Mouse (Mus musculus) left cerebral cortex, adult 8-10 months (tissue): ENCODE measurements around the gene Usp34. TPM values are rescaled to one million over a fixed set of nuclear protein-coding genes. Genes with fewer than 3 reads are reported as not detected.
"Not testable (repeated sequence)": the region's sequence is repeated elsewhere in the genome, so short reads cannot be mapped to it uniquely, and the experiment has no call there.

ENCODE experiments used
- DNase-seq, 2 experiments: peaks; one replicate each; pipeline ENCODE4 v3.0.0; 2022; ENCODE audit warnings: low spot score in 2 of 2
- total RNA-seq, 4 experiments: library from RNA; stranded (reverse); gene quantifications; 2 replicates each; pipeline ENCODE4 v1.2.4; 2022

Usp34 gene
- 100 to 1,000 TPM in 2 of 4 experiments, 10 to 100 TPM in 2; 78.6 to 110 (median 94.6) TPM for total RNA-seq

- DNase-seq = peak; percentile 23 to 57
These were observed at the start of gene Usp34 for GRCm38 (mm10) chr11:23306764-23307565. TSS of gene Usp34 (plus strand) at chr11:23306895.

- no peak for DNase-seq
These were observed 47.6 kb upstream of the Usp34 start for GRCm38 (mm10) chr11:23259073-23259472.

- no peak for DNase-seq
These were observed 47.2 kb upstream of the Usp34 start for GRCm38 (mm10) chr11:23259481-23259880.

DNA sequence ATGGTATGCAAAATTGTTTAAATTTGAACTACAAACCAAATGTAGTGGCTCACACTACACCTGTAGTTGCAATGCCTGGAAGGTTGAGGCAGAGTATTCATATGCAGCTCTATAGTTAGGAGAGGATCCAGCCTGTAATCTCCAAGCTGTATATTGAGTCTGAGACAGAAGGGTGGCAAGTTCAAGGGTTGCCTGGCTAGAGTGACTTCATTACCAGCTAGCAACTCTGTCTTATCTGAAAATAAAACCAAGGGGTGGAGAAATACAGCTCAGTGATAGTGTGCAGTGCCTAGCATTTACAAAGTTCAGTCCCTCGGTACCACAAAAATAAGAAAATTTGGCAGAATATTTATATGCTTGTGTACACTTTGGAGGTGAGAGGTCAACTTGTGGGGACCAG, 46.5 kb upstream of the Usp34 start:
- DNase-seq = no peak

DNA sequence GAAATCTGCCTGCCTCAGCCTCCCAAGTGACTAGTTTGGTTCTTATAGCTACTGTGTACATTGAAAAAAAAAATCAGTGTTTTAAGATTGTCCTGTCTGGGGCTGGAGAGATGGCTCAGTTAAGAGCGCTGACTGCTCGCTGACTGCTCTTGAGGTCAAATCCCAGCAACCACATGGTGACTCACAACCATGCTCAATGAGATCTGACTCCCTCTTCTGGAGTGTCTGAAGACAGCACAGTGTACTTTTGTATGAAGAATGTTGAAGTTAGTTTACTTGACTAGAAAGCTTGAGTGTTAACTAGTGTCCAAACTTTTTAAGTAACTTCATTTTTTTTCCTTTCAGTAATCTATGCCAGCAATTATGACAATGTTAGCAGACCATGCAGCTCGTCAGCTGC, 45.2 kb upstream of the Usp34 start:
- DNase-seq = no peak

GRCm38 (mm10) chr11:23264949-23265348, 41.7 kb upstream of the Usp34 start:
- no peak for DNase-seq

- no peak for DNase-seq
These were observed 34.6 kb upstream of the Usp34 start for GRCm38 (mm10) chr11:23271770-23272724.

DNA sequence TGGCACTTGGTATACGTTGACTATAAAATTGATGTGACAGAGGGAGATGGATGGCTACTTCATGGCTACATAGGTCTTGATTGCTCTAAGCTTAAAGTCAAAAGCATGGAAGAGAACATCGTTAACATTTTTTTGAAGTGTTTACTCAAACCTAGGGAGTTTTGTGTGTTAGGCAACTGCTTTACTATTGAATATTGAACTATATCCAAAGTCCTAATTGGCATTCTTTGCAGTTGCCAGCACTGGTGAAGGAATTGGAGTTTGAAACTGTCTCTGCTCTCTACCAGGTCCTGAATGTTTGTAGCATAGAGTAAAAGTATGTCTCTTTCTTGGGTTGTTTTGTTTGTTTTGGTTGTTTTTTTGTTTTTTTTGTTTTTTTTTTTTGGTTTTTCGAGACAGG, 30.9 kb upstream of the Usp34 start:
- no peak for DNase-seq

GRCm38 (mm10) chr11:23284469-23284868, 22.2 kb upstream of the Usp34 start:
- DNase-seq = no peak

- not testable (repeated sequence) for DNase-seq
These were observed 17.8 kb upstream of the Usp34 start for GRCm38 (mm10) chr11:23288866-23289265.

- no peak for DNase-seq
These were observed 9.3 kb upstream of the Usp34 start for GRCm38 (mm10) chr11:23297379-23297778.

- no peak for DNase-seq
These were observed 8.4 kb upstream of the Usp34 start for GRCm38 (mm10) chr11:23298301-23298700.

GRCm38 (mm10) chr11:23299910-23300309, 6.8 kb upstream of the Usp34 start:
- no peak for DNase-seq

DNA sequence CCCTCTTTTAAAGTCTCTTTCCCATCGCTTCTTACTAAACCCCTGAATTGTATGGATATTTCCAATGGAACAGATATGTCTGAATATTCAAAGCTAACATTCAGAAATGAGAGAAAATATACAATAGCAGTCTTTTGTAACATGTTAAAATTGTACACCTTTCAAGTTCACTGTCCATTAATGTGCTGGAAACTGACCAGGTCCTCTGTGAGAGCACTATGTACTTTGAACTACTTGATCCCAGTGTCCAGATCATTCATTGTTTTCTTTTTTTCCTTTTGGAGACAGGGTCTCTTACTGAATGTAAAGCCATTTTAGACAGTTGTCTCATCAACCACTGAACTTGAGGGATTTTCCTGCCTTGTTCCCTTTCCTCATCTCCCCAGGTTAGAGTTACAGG, 3.6 kb upstream of the Usp34 start:
- no peak for DNase-seq

DNA sequence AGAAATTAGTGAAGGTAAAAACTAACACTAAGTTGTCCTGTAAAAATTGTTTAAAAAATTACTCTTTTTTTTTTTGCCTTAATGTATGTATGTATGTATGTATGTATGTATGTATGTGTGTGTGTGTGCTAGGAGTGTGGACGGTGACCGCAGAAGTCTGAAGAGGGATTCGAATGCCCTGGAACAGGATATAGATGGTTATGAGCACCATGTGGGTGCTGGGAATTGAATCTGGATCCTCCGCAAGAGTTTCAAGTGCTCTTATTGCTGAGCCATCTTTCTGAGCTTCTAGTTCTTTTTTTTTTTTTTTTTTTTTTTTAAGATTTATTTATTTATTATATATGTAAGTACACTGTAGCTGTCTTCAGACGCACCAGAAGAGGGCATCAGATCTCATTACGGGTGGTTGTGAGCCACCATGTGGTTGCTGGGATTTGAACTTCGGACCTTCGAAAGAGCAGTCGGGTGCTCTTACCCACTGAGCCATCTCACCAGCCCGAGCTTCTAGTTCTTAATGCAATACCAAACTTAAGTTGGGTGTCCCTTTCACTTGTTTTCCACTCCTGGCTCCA, 1.5 kb upstream of the Usp34 start:
- DNase-seq = not testable (repeated sequence)

GRCm38 (mm10) chr11:23305673-23306608, 754 bp upstream of the Usp34 start:
- peak; percentile 81 to 95 for DNase-seq

DNA sequence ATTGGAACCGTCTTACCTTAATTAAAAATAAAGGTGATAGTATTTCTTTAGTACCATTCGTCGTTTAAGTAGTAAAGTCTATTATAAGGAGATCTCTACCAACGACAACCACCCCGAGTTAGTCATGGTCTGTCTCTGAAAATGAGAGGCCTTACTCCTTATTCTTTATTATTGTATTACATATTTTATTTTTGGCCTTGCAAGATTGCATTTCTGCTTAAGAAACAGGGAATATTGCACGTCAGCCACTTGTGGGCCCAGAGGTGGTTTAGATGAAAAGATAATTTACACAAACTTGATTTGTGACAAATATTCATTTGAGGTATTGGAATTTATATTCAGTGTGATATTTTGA, 848 bp downstream of the Usp34 start:
- DNase-seq = no peak

DNA sequence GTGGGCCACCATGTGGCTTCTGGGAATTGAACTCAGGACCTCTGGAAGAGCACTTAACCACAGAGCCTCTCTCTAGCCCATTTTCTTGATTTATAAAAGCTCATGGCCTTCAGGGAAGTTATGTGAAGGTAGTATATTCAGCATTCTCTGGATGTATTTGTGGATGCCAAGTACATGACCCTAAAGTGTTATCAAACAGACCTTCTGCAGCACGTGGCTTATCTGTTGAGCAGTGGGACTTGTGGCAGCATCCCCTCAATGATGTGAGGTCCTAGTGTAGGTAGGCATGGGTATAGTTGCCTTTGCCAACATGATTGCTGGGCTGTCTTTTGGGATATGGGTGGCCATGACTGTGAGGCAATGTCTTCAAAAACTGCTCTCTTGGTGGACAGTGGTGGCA, 6.8 kb downstream of the Usp34 start:
- DNase-seq = no peak

- DNase-seq = no peak
These were observed 22.7 kb downstream of the Usp34 start for GRCm38 (mm10) chr11:23329413-23329812.

DNA sequence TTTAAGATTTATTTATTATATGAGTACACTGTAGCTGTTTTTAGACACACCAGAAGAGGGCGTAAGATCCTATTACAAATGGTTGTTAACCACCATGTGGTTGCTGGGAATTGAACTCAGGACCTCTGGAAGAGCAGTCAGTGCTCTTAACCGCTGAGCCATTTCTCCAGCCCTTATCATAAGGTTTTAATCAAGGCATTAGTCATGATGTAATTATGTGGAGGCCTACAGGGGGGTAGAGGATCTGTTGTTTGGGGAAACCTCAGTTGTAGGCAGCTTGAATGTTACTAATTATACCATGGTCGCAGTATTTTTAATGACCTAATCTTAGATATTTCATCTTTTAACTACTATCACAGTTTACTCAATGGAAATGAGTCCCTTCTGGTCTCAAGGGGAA, 25.4 kb downstream of the Usp34 start:
- no peak for DNase-seq

- DNase-seq = no peak
These were observed 28.5 kb downstream of the Usp34 start for GRCm38 (mm10) chr11:23335160-23335559.
